ENCODE assay signal across 26 mouse cellular contexts in genomic region chr14:72892316-72892715, GRCm38 (mm10).
"Had no signal": no experiment of that assay in that cellular context is flagged by ENCODE, and none has a peak within 500 bp of the region (broad histone marks: within the 10 kb centered on the region; RNA-seq: fewer than 3 reads in every experiment).

No protein-coding gene starts in this region.

- H3K27ac ChIP-seq: heart, adult 2 months; heart, embryonic 13.5 days; heart, embryonic 15.5 days; hindbrain, embryonic 13.5 days; hindbrain, embryonic 15.5 days; hindbrain, postnatal 0 days; layer of hippocampus, adult 2 months; left cerebral cortex, adult 2 months; limb, embryonic 10.5 days; limb, embryonic 12.5 days; liver, embryonic 13.5 days; liver, embryonic 15.5 days had no signal

- H3K4me3 ChIP-seq: heart, adult 2 months; heart, embryonic 13.5 days; heart, embryonic 15.5 days; hindbrain, embryonic 13.5 days; hindbrain, embryonic 15.5 days; layer of hippocampus, adult 2 months; left cerebral cortex, adult 2 months; limb, embryonic 10.5 days; limb, embryonic 12.5 days; liver, embryonic 13.5 days; liver, embryonic 15.5 days had no signal

- H3K27me3 ChIP-seq: heart, embryonic 13.5 days; heart, embryonic 15.5 days; hindbrain, embryonic 13.5 days; hindbrain, embryonic 15.5 days; limb, embryonic 12.5 days; liver, embryonic 13.5 days; liver, embryonic 15.5 days had no signal

- H3K9me3 ChIP-seq: heart, embryonic 15.5 days; hindbrain, embryonic 13.5 days; hindbrain, embryonic 15.5 days; limb, embryonic 10.5 days; limb, embryonic 12.5 days; liver, embryonic 13.5 days; liver, embryonic 15.5 days had no signal

- H3K36me3 ChIP-seq: heart, embryonic 13.5 days; heart, embryonic 15.5 days; hindbrain, embryonic 13.5 days; hindbrain, embryonic 15.5 days; limb, embryonic 10.5 days; limb, embryonic 12.5 days; liver, embryonic 13.5 days; liver, embryonic 15.5 days had no signal

- H3K4me2 ChIP-seq: heart, embryonic 11.5 days; heart, embryonic 13.5 days; heart, embryonic 15.5 days; hindbrain, embryonic 13.5 days; hindbrain, embryonic 15.5 days; limb, embryonic 12.5 days; liver, embryonic 11.5 days; liver, embryonic 13.5 days; liver, embryonic 15.5 days had no signal

- H3K9ac ChIP-seq: heart, embryonic 13.5 days; heart, embryonic 15.5 days; hindbrain, embryonic 13.5 days; hindbrain, embryonic 15.5 days; limb, embryonic 12.5 days; liver, embryonic 13.5 days; liver, embryonic 15.5 days had no signal

- ATAC-seq: hindbrain, postnatal 0 days; intestine, embryonic 16.5 days had no signal

- H3K4me1 ChIP-seq: hindbrain, embryonic 13.5 days; hindbrain, embryonic 15.5 days; limb, embryonic 10.5 days; limb, embryonic 12.5 days; liver, embryonic 13.5 days; liver, embryonic 15.5 days had no signal

- DNase-seq: gastrocnemius, postnatal 14 days; gastrocnemius, postnatal 36 days; heart, adult 11 months; heart, adult 2 months; heart, postnatal 14 days; heart, postnatal 36 days; kidney, adult 18-20 months; kidney, adult 8-10 months; kidney, postnatal 14 days; kidney, postnatal 36 days; layer of hippocampus, postnatal 36 days; liver; liver, embryonic 13.5 days had no signal
